Mouse (Mus musculus): ENCODE data around the gene Rbfox1. TPM values are rescaled to one million over a fixed set of nuclear protein-coding genes. Genes with fewer than 3 reads are reported as not detected.
A peak's percentile ranks its signal among the peaks of the same experiment; 100 is the strongest.

The Rbfox1 gene
- polyA plus RNA-seq, 1 experiment from 2014 or later: 339 TPM

- H3K36me3 ChIP-seq (ENCODE audit: control insufficient read depth, insufficient read depth, low read length): no peaks in the 10 kb centered on the region
- WGBS: 91% methylated on average over 6 of the region's 6 CpGs
- no peaks in the 10 kb centered on the region for H3K9me3 ChIP-seq (ENCODE audit: control insufficient read depth, low read length)
- no peaks in the 10 kb centered on the region for H3K4me1 ChIP-seq (ENCODE audit: control insufficient read depth, insufficient read depth, low read length)
- no peak overlapping the region for H3K4me2 ChIP-seq (ENCODE audit: low read depth, low read length)
- ATAC-seq (ENCODE audit: low read depth): no peak
- H3K4me3 ChIP-seq (ENCODE audit: low read depth, low read length): no peak overlapping the region
- no peak overlapping the region for H3K9ac ChIP-seq (replicated peaks; ENCODE audit: low read depth, low read length)
- H3K27ac ChIP-seq (ENCODE audit: low read depth, low read length): no peak overlapping the region
- H3K27me3 ChIP-seq (ENCODE audit: control insufficient read depth, insufficient read depth, low read length): no peaks in the 10 kb centered on the region
These were observed 944.9 kb downstream of the Rbfox1 start for GRCm38 (mm10) chr16:6829892-6830524.

- Histone ChIP-seq H3K9me3 (ENCODE audit: control insufficient read depth, low read length) (no peaks in the 10 kb centered on the region), H3K9ac (replicated peaks; ENCODE audit: low read depth, low read length) (no peak overlapping the region), H3K4me2 (ENCODE audit: low read depth, low read length) (no peak overlapping the region), H3K4me1 (ENCODE audit: control insufficient read depth, insufficient read depth, low read length) (no peaks in the 10 kb centered on the region), H3K36me3 (ENCODE audit: control insufficient read depth, insufficient read depth, low read length) (no peaks in the 10 kb centered on the region), H3K27ac (ENCODE audit: low read depth, low read length) (no peak overlapping the region), H3K4me3 (ENCODE audit: low read depth, low read length) (no peak overlapping the region), H3K27me3 (ENCODE audit: control insufficient read depth, insufficient read depth, low read length) (no peaks in the 10 kb centered on the region)
- no peak for ATAC-seq (ENCODE audit: low read depth)
These were observed 948.3 kb downstream of the Rbfox1 start for GRCm38 (mm10) chr16:6833486-6833885.

GRCm38 (mm10) chr16:6835051-6835450, 949.9 kb downstream of the Rbfox1 start:
- no peaks in the 10 kb centered on the region for H3K27me3 ChIP-seq (ENCODE audit: control insufficient read depth, insufficient read depth, low read length)
- H3K9me3 ChIP-seq (ENCODE audit: control insufficient read depth, low read length): no peaks in the 10 kb centered on the region
- H3K27ac ChIP-seq (ENCODE audit: low read depth, low read length): no peak overlapping the region
- H3K4me2 ChIP-seq (ENCODE audit: low read depth, low read length): no peak overlapping the region
- H3K9ac ChIP-seq (replicated peaks; ENCODE audit: low read depth, low read length): no peak overlapping the region
- H3K4me1 ChIP-seq (ENCODE audit: control insufficient read depth, insufficient read depth, low read length): 0 out of 2 replicates have a peak, but pooled peaks cover 3% of the 10 kb centered on the region
- no peak for ATAC-seq (ENCODE audit: low read depth)
- 5% methylated on average over 5 of the region's 5 CpGs for WGBS
- no peaks in the 10 kb centered on the region for H3K36me3 ChIP-seq (ENCODE audit: control insufficient read depth, insufficient read depth, low read length)
- H3K4me3 ChIP-seq (ENCODE audit: low read depth, low read length): no peak overlapping the region

GRCm38 (mm10) chr16:6839299-6839995, 954.3 kb downstream of the Rbfox1 start:
- H3K9me3 ChIP-seq (ENCODE audit: control insufficient read depth, low read length): no peaks in the 10 kb centered on the region
- peak; percentile 94 for ATAC-seq (ENCODE audit: low read depth)

GRCm38 (mm10) chr16:6840007-6840406, 954.9 kb downstream of the Rbfox1 start:
- 44% methylated on average over 3 of the region's 3 CpGs for WGBS
- H3K4me2 ChIP-seq (ENCODE audit: low read depth, low read length): peak overlapping the region; percentile 23
- no peak overlapping the region for H3K9ac ChIP-seq (replicated peaks; ENCODE audit: low read depth, low read length)
- ATAC-seq (ENCODE audit: low read depth): peak; percentile 53
- no peaks in the 10 kb centered on the region for H3K9me3 ChIP-seq (ENCODE audit: control insufficient read depth, low read length)
- H3K4me3 ChIP-seq (ENCODE audit: low read depth, low read length): peak overlapping the region; percentile 1; the same call in 1 of the 2 replicates
- 0 out of 2 replicates have a peak, but pooled peaks cover 6% of the 10 kb centered on the region for H3K4me1 ChIP-seq (ENCODE audit: control insufficient read depth, insufficient read depth, low read length)
- H3K27me3 ChIP-seq (ENCODE audit: control insufficient read depth, insufficient read depth, low read length): no peaks in the 10 kb centered on the region
- H3K36me3 ChIP-seq (ENCODE audit: control insufficient read depth, insufficient read depth, low read length): no peaks in the 10 kb centered on the region
- H3K27ac ChIP-seq (ENCODE audit: low read depth, low read length): peak overlapping the region; percentile 58

More at GRCm38 (mm10) chr16:6839299-6839995, 954.3 kb downstream of the Rbfox1 start:
- no peaks in the 10 kb centered on the region for H3K36me3 ChIP-seq (ENCODE audit: control insufficient read depth, insufficient read depth, low read length)
- peak overlapping the region; percentile 58 for H3K27ac ChIP-seq (ENCODE audit: low read depth, low read length)
- 0 out of 2 replicates have a peak, but pooled peaks cover 6% of the 10 kb centered on the region for H3K4me1 ChIP-seq (ENCODE audit: control insufficient read depth, insufficient read depth, low read length)
- no peak overlapping the region for H3K9ac ChIP-seq (replicated peaks; ENCODE audit: low read depth, low read length)
- H3K4me2 ChIP-seq (ENCODE audit: low read depth, low read length): peak overlapping the region; percentile 23
- no peak overlapping the region; the same call in 1 of the 2 replicates for H3K4me3 ChIP-seq (ENCODE audit: low read depth, low read length)
- H3K27me3 ChIP-seq (ENCODE audit: control insufficient read depth, insufficient read depth, low read length): no peaks in the 10 kb centered on the region
- 31% methylated on average over 15 of the region's 15 CpGs for WGBS

GRCm38 (mm10) chr16:6840461-6840860, 955.3 kb downstream of the Rbfox1 start:
- Histone ChIP-seq H3K27ac (ENCODE audit: low read depth, low read length) (peak overlapping the region; percentile 58), H3K4me3 (ENCODE audit: low read depth, low read length) (peak overlapping the region; percentile 16)
- 36% methylated on average over 7 of the region's 7 CpGs for WGBS

GRCm38 (mm10) chr16:6842066-6842785, 957.1 kb downstream of the Rbfox1 start:
- H3K9me3 ChIP-seq (ENCODE audit: control insufficient read depth, low read length): no peaks in the 10 kb centered on the region
- no peak overlapping the region for H3K27ac ChIP-seq (ENCODE audit: low read depth, low read length)
- no peaks in the 10 kb centered on the region for H3K36me3 ChIP-seq (ENCODE audit: control insufficient read depth, insufficient read depth, low read length)
- H3K4me3 ChIP-seq (ENCODE audit: low read depth, low read length): no peak overlapping the region
- H3K4me2 ChIP-seq (ENCODE audit: low read depth, low read length): peak overlapping the region; percentile 34; the same call in 1 of the 2 replicates
- no peaks in the 10 kb centered on the region for H3K27me3 ChIP-seq (ENCODE audit: control insufficient read depth, insufficient read depth, low read length)
- H3K9ac ChIP-seq (replicated peaks; ENCODE audit: low read depth, low read length): no peak overlapping the region
- 0 out of 2 replicates have a peak, but pooled peaks cover 6% of the 10 kb centered on the region for H3K4me1 ChIP-seq (ENCODE audit: control insufficient read depth, insufficient read depth, low read length)
- no peak for ATAC-seq (ENCODE audit: low read depth)
- 33% methylated on average over 8 of the region's 8 CpGs for WGBS

More at GRCm38 (mm10) chr16:6840461-6840860, 955.3 kb downstream of the Rbfox1 start:
- no peak for ATAC-seq (ENCODE audit: low read depth)
- no peaks in the 10 kb centered on the region for H3K9me3 ChIP-seq (ENCODE audit: control insufficient read depth, low read length)
- 0 out of 2 replicates have a peak, but pooled peaks cover 6% of the 10 kb centered on the region for H3K4me1 ChIP-seq (ENCODE audit: control insufficient read depth, insufficient read depth, low read length)
- peak overlapping the region; percentile 23; the same call in 1 of the 2 replicates for H3K4me2 ChIP-seq (ENCODE audit: low read depth, low read length)
- H3K27me3 ChIP-seq (ENCODE audit: control insufficient read depth, insufficient read depth, low read length): no peaks in the 10 kb centered on the region
- H3K36me3 ChIP-seq (ENCODE audit: control insufficient read depth, insufficient read depth, low read length): no peaks in the 10 kb centered on the region
- H3K9ac ChIP-seq (replicated peaks; ENCODE audit: low read depth, low read length): peak overlapping the region; percentile 9; the same call in 1 of the 2 replicates

GRCm38 (mm10) chr16:6844659-6845058, 959.5 kb downstream of the Rbfox1 start:
- H3K36me3 ChIP-seq (ENCODE audit: control insufficient read depth, insufficient read depth, low read length): no peaks in the 10 kb centered on the region
- H3K4me3 ChIP-seq (ENCODE audit: low read depth, low read length): no peak overlapping the region
- no peaks in the 10 kb centered on the region for H3K9me3 ChIP-seq (ENCODE audit: control insufficient read depth, low read length)
- 0 out of 2 replicates have a peak, but pooled peaks cover 6% of the 10 kb centered on the region for H3K4me1 ChIP-seq (ENCODE audit: control insufficient read depth, insufficient read depth, low read length)
- H3K27ac ChIP-seq (ENCODE audit: low read depth, low read length): no peak overlapping the region
- H3K9ac ChIP-seq (replicated peaks; ENCODE audit: low read depth, low read length): no peak overlapping the region
- H3K27me3 ChIP-seq (ENCODE audit: control insufficient read depth, insufficient read depth, low read length): no peaks in the 10 kb centered on the region
- ATAC-seq (ENCODE audit: low read depth): no peak
- no peak overlapping the region for H3K4me2 ChIP-seq (ENCODE audit: low read depth, low read length)
- WGBS: 60% methylated on average over 4 of the region's 4 CpGs

All from neural tube, embryonic 14.5 days (tissue).